Mouse (Mus musculus): ENCODE data around the gene Cpt1a. TPM values are rescaled to one million over a fixed set of nuclear protein-coding genes. Genes with fewer than 3 reads are reported as not detected.

The Cpt1a gene
- 15.0 and 15.8 TPM in 2 replicates for polyA plus RNA-seq (2014; fragmentation: Nextera tagmentation; extraction: Ambion mirVana)

- H3K27ac ChIP-seq (ENCODE audit: low read depth, low read length) = peak within 1 kb of the TSS; percentile 13
- H3K4me1 ChIP-seq (replicated peaks; ENCODE audit: control insufficient read depth, insufficient read depth, low read length) = peaks cover 12% of the 10 kb centered on the region
Measured at GRCm38 (mm10) chr19:3322261-3322969, at the start of gene Cpt1a. Cpt1a (plus strand) TSS chr19:3322334.

GRCm38 (mm10) chr19:3273331-3273730 lies 48.8 kb upstream of the Cpt1a start:
- 86% methylated on average over 9 of the region's 9 CpGs for WGBS
- DNase-seq (ENCODE audit: low spot score) (peak; percentile 23), ATAC-seq (replicated peaks; ENCODE audit: low FRiP score) (no peak)
- no peaks in the 10 kb centered on the region for H3K9me3 ChIP-seq (ENCODE audit: control insufficient read depth, low read length)
- H3K4me1 ChIP-seq (replicated peaks; ENCODE audit: control insufficient read depth, insufficient read depth, low read length) = no peaks in the 10 kb centered on the region
- H3K27ac ChIP-seq (ENCODE audit: low read depth, low read length) = no peak overlapping the region
- peaks cover 26% of the 10 kb centered on the region for H3K36me3 ChIP-seq (ENCODE audit: control insufficient read depth, insufficient read depth, low read length)
- H3K4me2 ChIP-seq = no peak overlapping the region
- no peaks in the 10 kb centered on the region for H3K27me3 ChIP-seq (replicated peaks; ENCODE audit: control insufficient read depth, insufficient read depth, low read length)
- H3K9ac ChIP-seq (ENCODE audit: low read depth, low read length) = no peak overlapping the region
- no peak overlapping the region for H3K4me3 ChIP-seq (ENCODE audit: low read depth, low read length)

More at GRCm38 (mm10) chr19:3322261-3322969, at the start of gene Cpt1a:
- Histone ChIP-seq H3K4me2 (peak within 1 kb of the TSS; percentile 84), H3K9me3 (ENCODE audit: control insufficient read depth, low read length) (no peaks in the 10 kb centered on the region), H3K9ac (ENCODE audit: low read depth, low read length) (peak within 1 kb of the TSS; percentile 60), H3K4me3 (ENCODE audit: low read depth, low read length) (peak within 1 kb of the TSS; percentile 61), H3K27me3 (replicated peaks; ENCODE audit: control insufficient read depth, insufficient read depth, low read length) (no peaks in the 10 kb centered on the region), H3K36me3 (ENCODE audit: control insufficient read depth, insufficient read depth, low read length) (no peaks in the 10 kb centered on the region)
- DNase-seq (ENCODE audit: low spot score) (peak; percentile 67), ATAC-seq (replicated peaks; ENCODE audit: low FRiP score) (peak; percentile 44)
- WGBS = 2% methylated on average over 26 of the region's 26 CpGs

- Histone ChIP-seq H3K36me3 (ENCODE audit: control insufficient read depth, insufficient read depth, low read length) (peaks cover 28% of the 10 kb centered on the region), H3K27ac (ENCODE audit: low read depth, low read length) (no peak overlapping the region), H3K9me3 (ENCODE audit: control insufficient read depth, low read length) (no peaks in the 10 kb centered on the region), H3K4me3 (ENCODE audit: low read depth, low read length) (no peak overlapping the region), H3K4me1 (replicated peaks; ENCODE audit: control insufficient read depth, insufficient read depth, low read length) (no peaks in the 10 kb centered on the region), H3K4me2 (no peak overlapping the region), H3K27me3 (replicated peaks; ENCODE audit: control insufficient read depth, insufficient read depth, low read length) (no peaks in the 10 kb centered on the region), H3K9ac (ENCODE audit: low read depth, low read length) (no peak overlapping the region)
- no peak for DNase-seq (ENCODE audit: low spot score)
- ATAC-seq (replicated peaks; ENCODE audit: low FRiP score) = no peak
- 85% methylated on average over 3 of the region's 3 CpGs for WGBS
Measured at GRCm38 (mm10) chr19:3275744-3276365, 46.3 kb upstream of the Cpt1a start.

DNA sequence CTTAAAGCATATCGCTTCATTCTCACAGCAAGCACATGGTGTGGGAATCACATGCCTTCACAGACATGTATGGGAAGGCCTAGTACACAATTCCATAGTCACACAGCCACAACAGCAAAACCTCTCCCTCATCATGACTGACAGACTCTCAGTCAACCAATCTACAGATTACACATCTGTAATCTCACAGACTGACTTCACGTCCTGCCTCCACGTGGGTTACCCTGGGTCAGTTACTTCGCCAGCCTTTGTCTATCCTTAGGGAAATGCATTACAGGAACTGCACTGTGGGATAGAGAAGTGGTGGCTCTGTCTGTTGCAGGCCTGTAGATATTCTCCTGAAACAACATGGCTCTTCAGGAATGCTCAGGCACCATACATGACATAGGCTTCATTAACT lies 40.2 kb upstream of the Cpt1a start:
- no peaks in the 10 kb centered on the region for H3K27me3 ChIP-seq (replicated peaks; ENCODE audit: control insufficient read depth, insufficient read depth, low read length)
- H3K36me3 ChIP-seq (ENCODE audit: control insufficient read depth, insufficient read depth, low read length) = peaks cover 17% of the 10 kb centered on the region
- peaks cover 5% of the 10 kb centered on the region for H3K4me1 ChIP-seq (replicated peaks; ENCODE audit: control insufficient read depth, insufficient read depth, low read length)
- peak overlapping the region; percentile 88 for H3K9ac ChIP-seq (ENCODE audit: low read depth, low read length)
- ATAC-seq (replicated peaks; ENCODE audit: low FRiP score) (peak; percentile 10; the same call in 1 of the 2 replicates), DNase-seq (ENCODE audit: low spot score) (no peak)
- no peak overlapping the region for H3K27ac ChIP-seq (ENCODE audit: low read depth, low read length)
- H3K4me3 ChIP-seq (ENCODE audit: low read depth, low read length) = peak overlapping the region; percentile 74
- no peaks in the 10 kb centered on the region for H3K9me3 ChIP-seq (ENCODE audit: control insufficient read depth, low read length)
- 52% methylated on average over 4 of the region's 4 CpGs for WGBS
- peak overlapping the region; percentile 64 for H3K4me2 ChIP-seq

DNA sequence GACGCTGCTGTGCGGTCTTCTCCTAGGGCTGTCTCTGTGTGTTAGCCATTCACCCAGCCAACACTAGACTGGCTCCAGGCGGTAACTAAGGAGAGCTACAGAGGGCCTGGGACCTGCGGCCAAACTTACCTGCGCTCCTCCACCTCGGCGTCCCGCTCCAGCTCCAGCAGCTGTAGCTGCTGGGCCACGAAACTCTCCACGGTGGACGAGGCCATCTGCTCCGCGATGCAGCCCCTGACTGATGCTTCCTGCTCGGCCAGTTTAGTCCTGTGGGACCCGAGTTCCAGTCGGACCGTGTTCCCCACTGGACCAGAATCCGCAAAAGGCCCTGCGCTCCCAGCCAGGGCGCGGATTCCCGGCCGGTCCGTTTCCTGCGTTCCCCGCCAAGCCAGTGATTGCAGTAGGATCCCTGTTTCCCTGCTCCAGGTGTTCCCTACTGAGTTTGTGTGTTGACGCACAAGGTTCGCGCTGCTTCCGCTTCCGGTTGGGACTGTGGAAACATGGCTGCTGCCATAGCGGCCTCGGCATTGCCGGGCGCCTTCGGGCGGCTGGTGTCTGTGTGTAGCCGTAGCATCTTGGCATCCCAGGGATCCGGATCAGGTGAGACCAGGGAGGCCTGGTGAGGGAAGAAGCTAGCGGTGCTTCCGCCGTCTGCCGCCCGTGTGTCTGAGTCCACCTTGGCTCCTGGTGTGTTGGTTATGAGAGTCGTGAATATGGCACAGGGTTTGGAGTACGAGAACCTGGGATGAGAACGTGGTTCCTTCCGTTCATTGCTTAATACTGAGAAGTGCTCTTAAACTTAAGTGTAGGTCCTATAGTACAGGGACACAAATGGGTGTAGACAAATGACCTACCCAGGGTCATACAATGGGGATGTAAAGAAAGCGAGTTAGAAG lies 39.3 kb upstream of the Cpt1a start, which contains the start of the genes Mrpl21 and Ighmbp2:
Gene Mrpl21 (plus strand): TSS at position 330 of the 896 bp plus-strand sequence.
Gene Ighmbp2 (minus strand): TSS at position 446 of the 896 bp plus-strand sequence.
- Histone ChIP-seq H3K36me3 (ENCODE audit: control insufficient read depth, insufficient read depth, low read length) (peaks cover 20% of the 10 kb centered on the region), H3K4me2 (peak within 1 kb of the TSS; percentile 64), H3K9ac (ENCODE audit: low read depth, low read length) (peak within 1 kb of the TSS; percentile 88)

GRCm38 (mm10) chr19:3289006-3289405 lies 33.1 kb upstream of the Cpt1a start:
- H3K4me3 ChIP-seq (ENCODE audit: low read depth, low read length) = no peak overlapping the region
- peaks cover 29% of the 10 kb centered on the region for H3K36me3 ChIP-seq (ENCODE audit: control insufficient read depth, insufficient read depth, low read length)
- WGBS = 91% methylated on average over 1 of the region's 1 CpGs

More for the DNA sequence above, 39.3 kb upstream of the Cpt1a start, which contains the start of the genes Mrpl21 and Ighmbp2:
- H3K4me3 ChIP-seq (ENCODE audit: low read depth, low read length) = peak within 1 kb of the TSS; percentile 74
- H3K27ac ChIP-seq (ENCODE audit: low read depth, low read length) = peak within 1 kb of the TSS; percentile 28; the same call in 1 of the 2 replicates
- H3K4me1 ChIP-seq (replicated peaks; ENCODE audit: control insufficient read depth, insufficient read depth, low read length) = peaks cover 5% of the 10 kb centered on the region
- H3K27me3 ChIP-seq (replicated peaks; ENCODE audit: control insufficient read depth, insufficient read depth, low read length) = no peaks in the 10 kb centered on the region
- peak; percentile 89 for DNase-seq (ENCODE audit: low spot score)
- WGBS = under 1% methylated on average over 49 of the region's 49 CpGs
- ATAC-seq (replicated peaks; ENCODE audit: low FRiP score) = peak; percentile 87
- no peaks in the 10 kb centered on the region for H3K9me3 ChIP-seq (ENCODE audit: control insufficient read depth, low read length)

DNA sequence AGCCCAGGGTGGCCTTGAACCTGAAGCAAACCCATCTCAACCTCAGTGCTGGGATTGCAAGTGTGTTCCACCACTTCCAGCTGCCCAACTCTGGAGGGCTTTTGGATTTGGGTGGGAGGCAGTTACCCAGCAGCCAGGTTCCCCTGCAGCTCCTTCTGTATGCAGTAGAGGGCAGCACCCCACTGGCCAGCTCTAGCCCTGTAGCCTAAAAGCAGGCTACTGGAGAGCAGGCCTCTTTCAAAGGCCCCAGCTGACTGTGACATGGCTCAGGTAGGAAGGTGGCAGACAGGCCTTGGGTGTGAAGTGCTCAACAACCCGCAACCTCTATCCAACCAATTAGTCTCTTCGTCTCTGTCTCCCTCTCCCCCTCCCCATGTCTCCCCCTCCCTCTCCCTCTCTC lies 30.1 kb upstream of the Cpt1a start:
- DNase-seq (ENCODE audit: low spot score) = no peak
- Histone ChIP-seq H3K36me3 (ENCODE audit: control insufficient read depth, insufficient read depth, low read length) (peaks cover 21% of the 10 kb centered on the region), H3K4me2 (no peak overlapping the region), H3K27me3 (replicated peaks; ENCODE audit: control insufficient read depth, insufficient read depth, low read length) (no peaks in the 10 kb centered on the region), H3K9ac (ENCODE audit: low read depth, low read length) (no peak overlapping the region), H3K27ac (ENCODE audit: low read depth, low read length) (no peak overlapping the region), H3K4me1 (replicated peaks; ENCODE audit: control insufficient read depth, insufficient read depth, low read length) (no peaks in the 10 kb centered on the region), H3K4me3 (ENCODE audit: low read depth, low read length) (no peak overlapping the region), H3K9me3 (ENCODE audit: control insufficient read depth, low read length) (no peaks in the 10 kb centered on the region)
- peak; percentile 68; the same call in 1 of the 2 replicates for ATAC-seq (replicated peaks; ENCODE audit: low FRiP score)
- WGBS = 73% methylated on average over 2 of the region's 2 CpGs

More at GRCm38 (mm10) chr19:3289006-3289405, 33.1 kb upstream of the Cpt1a start:
- H3K9me3 ChIP-seq (ENCODE audit: control insufficient read depth, low read length) = no peaks in the 10 kb centered on the region
- no peaks in the 10 kb centered on the region for H3K27me3 ChIP-seq (replicated peaks; ENCODE audit: control insufficient read depth, insufficient read depth, low read length)
- DNase-seq (ENCODE audit: low spot score) (no peak), ATAC-seq (replicated peaks; ENCODE audit: low FRiP score) (no peak)
- H3K27ac ChIP-seq (ENCODE audit: low read depth, low read length) = no peak overlapping the region
- H3K4me1 ChIP-seq (replicated peaks; ENCODE audit: control insufficient read depth, insufficient read depth, low read length) = no peaks in the 10 kb centered on the region; the same call in 1 of the 2 replicates
- no peak overlapping the region for H3K4me2 ChIP-seq
- no peak overlapping the region for H3K9ac ChIP-seq (ENCODE audit: low read depth, low read length)

DNA sequence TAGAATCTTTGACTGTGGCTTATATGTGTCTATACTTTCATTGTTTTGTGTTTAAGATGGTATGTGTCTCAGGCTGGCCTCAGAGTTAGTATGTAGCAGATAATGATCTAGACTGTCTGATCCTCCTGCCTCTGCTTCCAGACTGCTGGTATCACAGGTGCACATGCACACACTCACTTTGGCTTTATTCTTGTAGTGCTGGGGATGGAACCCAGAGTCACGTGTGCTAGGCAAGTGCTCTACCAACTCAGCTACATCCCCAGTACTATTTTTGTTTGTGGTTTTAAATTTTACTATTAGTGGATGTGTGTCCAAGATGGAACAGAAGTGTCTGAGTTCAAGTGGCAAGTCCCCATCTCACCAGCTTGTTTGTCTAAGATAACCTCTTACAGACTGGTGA lies 29.1 kb upstream of the Cpt1a start:
- Histone ChIP-seq H3K9me3 (ENCODE audit: control insufficient read depth, low read length) (no peaks in the 10 kb centered on the region), H3K4me2 (no peak overlapping the region), H3K27me3 (replicated peaks; ENCODE audit: control insufficient read depth, insufficient read depth, low read length) (no peaks in the 10 kb centered on the region), H3K36me3 (ENCODE audit: control insufficient read depth, insufficient read depth, low read length) (peaks cover 20% of the 10 kb centered on the region), H3K4me3 (ENCODE audit: low read depth, low read length) (no peak overlapping the region), H3K9ac (ENCODE audit: low read depth, low read length) (no peak overlapping the region), H3K27ac (ENCODE audit: low read depth, low read length) (no peak overlapping the region), H3K4me1 (replicated peaks; ENCODE audit: control insufficient read depth, insufficient read depth, low read length) (no peaks in the 10 kb centered on the region)
- DNase-seq (ENCODE audit: low spot score) = no peak
- ATAC-seq (replicated peaks; ENCODE audit: low FRiP score) = no peak
- WGBS = 94% methylated on average over 1 of the region's 1 CpGs

Measured in liver, embryonic 11.5 days (tissue).